Mouse (Mus musculus) heart, postnatal 0 days (tissue): ENCODE results near the gene Dus2. TPM values are rescaled to one million over a fixed set of nuclear protein-coding genes. Genes with fewer than 3 reads are reported as not detected.
A peak's percentile ranks its signal among the peaks of the same experiment; 100 is the strongest.

Experiments used
- ATAC-seq: fragments of 200-750 bp; cut with Nextera tagmentation; 2 replicates; pipeline ENCODE4 v1.8.0; 2017; ENCODE audit warnings: low read depth, moderate number of reproducible peaks, moderate library complexity; ENCODE audit not compliant: insufficient read depth
- DNase-seq: peaks from one replicate; pipeline ENCODE4 v3.0.0-alpha.2; 2016; ENCODE audit warnings: low spot score
- H3K27ac ChIP-seq: fragments of 300-500 bp; sonication (generic); 2 replicates; pipeline ENCODE4 v1.5.1; 2014; ENCODE audit warnings: low read depth, mild to moderate bottlenecking
- H3K27me3 ChIP-seq: fragments of 300-500 bp; sonication (generic); 2 replicates; pipeline ENCODE4 v1.6.1; 2014; ENCODE audit warnings: low read length, mixed read lengths; ENCODE audit not compliant: control insufficient read depth, insufficient read depth
- H3K36me3 ChIP-seq: fragments of 300-500 bp; sonication (generic); replicated peaks from 2 replicates; pipeline ENCODE4 v1.6.1; 2014; ENCODE audit warnings: low read length, mixed read lengths; ENCODE audit not compliant: control insufficient read depth, insufficient read depth
- H3K4me1 ChIP-seq: fragments of 300-500 bp; sonication (generic); 2 replicates; pipeline ENCODE4 v1.6.1; 2014; ENCODE audit warnings: antibody characterized with exemption; ENCODE audit not compliant: control insufficient read depth, insufficient read depth
- H3K4me2 ChIP-seq: fragments of 300-500 bp; sonication (generic); 2 replicates; pipeline ENCODE4 v1.6.1; 2014; ENCODE audit warnings: low read depth, mild to moderate bottlenecking, low read length, moderate library complexity
- H3K4me3 ChIP-seq: fragments of 300-500 bp; sonication (generic); 2 replicates; pipeline ENCODE4 v1.5.1; 2014; ENCODE audit warnings: low read depth, low read length
- H3K9ac ChIP-seq: fragments of 300-500 bp; sonication (generic); replicated peaks from 2 replicates; pipeline ENCODE4 v1.6.1; 2014; ENCODE audit warnings: low read depth, low read length, mixed read lengths
- H3K9me3 ChIP-seq: fragments of 300-500 bp; sonication (generic); replicated peaks from 2 replicates; pipeline ENCODE4 v1.6.1; 2016; ENCODE audit warnings: low read length; ENCODE audit not compliant: control insufficient read depth
- CTCF ChIP-seq: IDR thresholded peaks from 2 replicates; pipeline ENCODE4 v1.5.1; 2016; ENCODE audit warnings: antibody characterized with exemption, control low read depth, low read depth
- EP300 ChIP-seq: IDR thresholded peaks from 2 replicates; pipeline ENCODE4 v1.6.1; 2016; ENCODE audit warnings: antibody characterized with exemption, low read depth
- WGBS: fragments of 180-500 bp; shearing (Covaris S2); extraction: QIAGEN DNeasy Blood & Tissue Kit; methylation state at CpG from one replicate; pipeline ENCODE4 v1.1.7; 2014; 5-methylcytosine and 5-hydroxymethylcytosine counted together
- polyA plus RNA-seq: library from polyadenylated mRNA; unstranded; fragments of >200 nt; fragmentation: Nextera tagmentation; extraction: Ambion mirVana; gene quantifications from 2 replicates; pipeline ENCODE4 v1.2.1, GENCODE M21; 2015
- total RNA-seq: library from RNA; depleted of rRNA; stranded (reverse); fragments of >200 nt; gene quantifications from 2 replicates; pipeline ENCODE4 v1.2.3, GENCODE M21; 2014; ENCODE audit warnings: low replicate concordance

Gene Dus2
- total and polyA plus RNA-seq, 2 experiments from 2014 or later, result 8.5 to 8.6 TPM

- ATAC-seq (no peak), DNase-seq (no peak)
- H3K4me2 ChIP-seq, result no peak overlapping the region
- TF ChIP-seq CTCF (no peak), EP300 (no peak)
- H3K9ac ChIP-seq, result no peak overlapping the region
- H3K4me3 ChIP-seq, result no peak overlapping the region
- peaks cover 25% of the 10 kb centered on the region for H3K36me3 ChIP-seq
- WGBS, result 64% methylated on average over 3 of the region's 3 CpGs
- H3K4me1 ChIP-seq, result no peaks in the 10 kb centered on the region
- H3K27ac ChIP-seq, result no peak overlapping the region
- H3K27me3 ChIP-seq, result no peaks in the 10 kb centered on the region
- no peaks in the 10 kb centered on the region for H3K9me3 ChIP-seq
Measured at GRCm38 (mm10) chr8:106018039-106018438, 26.9 kb downstream of the Dus2 start.

GRCm38 (mm10) chr8:106022483-106022882 lies 31.3 kb downstream of the Dus2 start:
- no peaks in the 10 kb centered on the region for H3K27me3 ChIP-seq
- no peak overlapping the region for H3K27ac ChIP-seq
- no peaks in the 10 kb centered on the region for H3K9me3 ChIP-seq
- peak; percentile 94 for TF ChIP-seq CTCF
- no peak for TF ChIP-seq EP300
- H3K36me3 ChIP-seq, result peaks cover 16% of the 10 kb centered on the region; the same call in 1 of the 2 replicates
- ATAC-seq (peak; percentile 74), DNase-seq (peak; percentile 67)
- no peak overlapping the region for H3K4me2 ChIP-seq
- H3K4me3 ChIP-seq, result no peak overlapping the region
- H3K9ac ChIP-seq, result no peak overlapping the region
- no peaks in the 10 kb centered on the region for H3K4me1 ChIP-seq

- DNase-seq (no peak), ATAC-seq (no peak)
- no peaks in the 10 kb centered on the region for H3K4me1 ChIP-seq
- H3K4me2 ChIP-seq, result no peak overlapping the region
- no peak overlapping the region for H3K27ac ChIP-seq
- 86% methylated on average over 10 of the region's 10 CpGs for WGBS
- TF ChIP-seq CTCF (no peak), EP300 (no peak)
- H3K36me3 ChIP-seq, result peaks cover 3% of the 10 kb centered on the region; the same call in 1 of the 2 replicates
- H3K9me3 ChIP-seq, result no peaks in the 10 kb centered on the region
- no peak overlapping the region for H3K9ac ChIP-seq
- no peaks in the 10 kb centered on the region for H3K27me3 ChIP-seq
- no peak overlapping the region for H3K4me3 ChIP-seq
Measured at GRCm38 (mm10) chr8:106038721-106039120, 47.6 kb downstream of the Dus2 start.

- no peaks in the 10 kb centered on the region for H3K9me3 ChIP-seq
- H3K4me1 ChIP-seq, result no peaks in the 10 kb centered on the region
- H3K27me3 ChIP-seq, result no peaks in the 10 kb centered on the region
- no peak overlapping the region for H3K9ac ChIP-seq
- DNase-seq (no peak), ATAC-seq (no peak)
- H3K36me3 ChIP-seq, result 0 out of 2 replicates have a peak, but pooled peaks cover 5% of the 10 kb centered on the region
- no peak overlapping the region for H3K4me3 ChIP-seq
- 83% methylated on average over 4 of the region's 4 CpGs for WGBS
- H3K4me2 ChIP-seq, result no peak overlapping the region
- no peak overlapping the region for H3K27ac ChIP-seq
- TF ChIP-seq CTCF (no peak), EP300 (no peak)
Measured at GRCm38 (mm10) chr8:106039605-106040004, 48.5 kb downstream of the Dus2 start.

- Histone ChIP-seq H3K4me1 (no peaks in the 10 kb centered on the region), H3K4me2 (no peak overlapping the region), H3K9me3 (no peaks in the 10 kb centered on the region), H3K27me3 (no peaks in the 10 kb centered on the region), H3K27ac (no peak overlapping the region), H3K4me3 (no peak overlapping the region), H3K36me3 (0 out of 2 replicates have a peak, but pooled peaks cover 8% of the 10 kb centered on the region), H3K9ac (no peak overlapping the region)
- WGBS, result 46% methylated on average over 4 of the region's 4 CpGs
- no peak for TF ChIP-seq CTCF
- TF ChIP-seq EP300, result no peak
- ATAC-seq (no peak), DNase-seq (no peak)
Measured at GRCm38 (mm10) chr8:106040218-106040617, 49.1 kb downstream of the Dus2 start.

- no peak for ATAC-seq
- Histone ChIP-seq H3K36me3 (0 out of 2 replicates have a peak, but pooled peaks cover 8% of the 10 kb centered on the region), H3K9me3 (no peaks in the 10 kb centered on the region), H3K4me2 (no peak overlapping the region), H3K4me1 (no peaks in the 10 kb centered on the region), H3K9ac (no peak overlapping the region), H3K4me3 (no peak overlapping the region), H3K27ac (no peak overlapping the region), H3K27me3 (no peaks in the 10 kb centered on the region)
- no peak for DNase-seq
- 62% methylated on average over 2 of the region's 2 CpGs for WGBS
- TF ChIP-seq CTCF, result no peak
- TF ChIP-seq EP300, result no peak
Measured at GRCm38 (mm10) chr8:106043055-106043454, 51.9 kb downstream of the Dus2 start.
